Mouse (Mus musculus) limb, embryonic 15.5 days (tissue): Measurements from ENCODE around the gene Cdh3. TPM values are rescaled to one million over a fixed set of nuclear protein-coding genes. Genes with fewer than 3 reads are reported as not detected.
"Not testable (repeated sequence)": the region's sequence is repeated elsewhere in the genome, so short reads cannot be mapped to it uniquely, and the experiment has no call there.

ENCODE experiments used
- ATAC-seq: fragments of 200-750 bp; cut with Nextera tagmentation; 2 replicates; pipeline ENCODE4 v1.8.0; 2017; ENCODE audit warnings: low read depth, moderate TSS enrichment; ENCODE audit not compliant: insufficient number of reproducible peaks, low FRiP score, low TSS enrichment
- H3K27ac ChIP-seq: fragments of 300-500 bp; sonication (generic); 2 replicates; pipeline ENCODE4 v1.5.1; 2015; ENCODE audit warnings: moderate library complexity, mild to moderate bottlenecking, inconsistent platforms
- H3K27me3 ChIP-seq: fragments of 300-500 bp; sonication (generic); 2 replicates; pipeline ENCODE4 v1.6.1; 2015; ENCODE audit warnings: inconsistent platforms
- H3K36me3 ChIP-seq: fragments of 300-500 bp; sonication (generic); 2 replicates; pipeline ENCODE4 v1.6.1; 2015; ENCODE audit warnings: inconsistent platforms
- H3K4me1 ChIP-seq: fragments of 300-500 bp; sonication (generic); 2 replicates; pipeline ENCODE4 v1.6.1; 2015; ENCODE audit warnings: inconsistent platforms
- H3K4me2 ChIP-seq: fragments of 300-500 bp; sonication (generic); 2 replicates; pipeline ENCODE4 v1.6.1; 2015; ENCODE audit warnings: mild to moderate bottlenecking, inconsistent platforms
- H3K4me3 ChIP-seq: fragments of 300-500 bp; sonication (generic); 2 replicates; pipeline ENCODE4 v1.5.1; 2015; ENCODE audit warnings: mild to moderate bottlenecking, inconsistent platforms
- H3K9ac ChIP-seq: fragments of 300-500 bp; sonication (generic); 2 replicates; pipeline ENCODE4 v1.6.1; 2015; ENCODE audit warnings: inconsistent platforms
- H3K9me3 ChIP-seq: fragments of 300-500 bp; sonication (generic); 2 replicates; pipeline ENCODE4 v1.6.1; 2016; ENCODE audit warnings: inconsistent platforms
- WGBS: fragments of 180-500 bp; shearing (Covaris S2); methylation state at CpG from one replicate; pipeline ENCODE4 v1.1.7; 2015; 5-methylcytosine and 5-hydroxymethylcytosine counted together
- polyA plus RNA-seq: library from polyadenylated mRNA; unstranded; fragments of >200 nt; fragmentation: Nextera tagmentation; extraction: Ambion mirVana; gene quantifications from 2 replicates; pipeline ENCODE4 v1.2.1, GENCODE M21; 2015

The Cdh3 gene
- polyA plus RNA-seq, 1 experiment from 2014 or later = 33.3 TPM

DNA sequence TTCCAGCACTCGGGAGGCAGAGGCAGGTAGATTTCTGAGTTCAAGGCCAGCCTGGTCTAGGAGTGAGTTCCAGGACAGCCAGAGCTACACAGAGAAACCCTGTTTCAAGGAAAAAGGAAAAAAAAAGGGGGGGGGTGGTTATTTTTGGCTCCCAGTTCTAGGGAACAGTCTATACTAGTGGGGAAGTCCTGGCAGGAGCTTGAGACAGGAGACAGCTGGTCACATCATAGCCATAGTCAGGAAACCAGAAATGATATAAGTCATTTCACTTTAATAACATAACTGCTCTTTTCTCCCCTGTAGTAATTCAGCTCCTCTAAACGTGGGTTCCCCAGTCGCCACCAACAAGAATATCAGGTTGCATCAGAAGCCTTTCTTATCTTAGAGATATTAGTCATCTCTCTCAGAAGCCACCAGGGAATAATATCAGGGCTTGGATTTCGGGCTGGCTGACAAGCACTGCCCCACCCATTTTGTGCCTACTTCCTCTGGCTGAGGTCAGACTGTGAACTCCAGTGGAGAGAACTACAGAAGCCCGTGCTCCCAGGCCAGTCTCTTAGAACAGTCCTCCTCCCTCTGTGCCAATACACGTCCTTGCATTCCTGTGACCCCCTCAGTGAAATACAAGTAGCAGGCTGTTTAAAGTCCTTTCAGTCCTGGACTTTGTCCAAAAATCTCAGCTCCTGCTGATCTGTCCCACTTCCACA lies 66.3 kb downstream of the Cdh3 start:
- ATAC-seq = no peak
- H3K9me3 ChIP-seq = no peaks in the 10 kb centered on the region
- H3K27ac ChIP-seq = no peak overlapping the region
- H3K27me3 ChIP-seq = no peaks in the 10 kb centered on the region
- 23% methylated on average over 6 of the region's 6 CpGs for WGBS
- H3K4me1 ChIP-seq = peaks cover 5% of the 10 kb centered on the region; the same call in 1 of the 2 replicates
- no peak overlapping the region for H3K4me2 ChIP-seq
- no peaks in the 10 kb centered on the region for H3K36me3 ChIP-seq
- H3K9ac ChIP-seq = no peak overlapping the region
- H3K4me3 ChIP-seq = no peak overlapping the region

DNA sequence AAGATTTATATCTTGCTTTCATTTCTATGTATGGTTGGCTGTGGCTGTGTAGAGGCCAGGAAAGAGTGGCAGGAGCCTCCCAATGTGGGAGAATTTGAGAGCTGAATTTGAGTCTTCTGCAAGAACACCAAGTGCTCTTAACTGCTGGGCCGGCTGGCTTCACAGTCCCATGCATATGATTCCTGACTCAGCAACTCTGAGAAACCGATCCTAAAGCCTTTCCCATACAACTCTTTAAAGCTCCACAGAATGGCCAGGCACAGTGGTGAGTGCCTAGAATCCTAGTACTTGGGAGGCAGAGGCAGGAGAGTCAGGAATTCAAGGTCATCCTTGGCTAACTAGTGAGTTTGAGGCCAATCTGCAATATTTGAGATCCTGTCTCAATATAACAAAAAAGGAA lies 68.8 kb downstream of the Cdh3 start:
- H3K4me2 ChIP-seq = no peak overlapping the region
- WGBS = 60% methylated on average over 2 of the region's 2 CpGs
- no peaks in the 10 kb centered on the region for H3K36me3 ChIP-seq
- no peak overlapping the region for H3K27ac ChIP-seq
- no peaks in the 10 kb centered on the region for H3K9me3 ChIP-seq
- H3K4me1 ChIP-seq = peaks cover 5% of the 10 kb centered on the region; the same call in 1 of the 2 replicates
- no peak overlapping the region for H3K4me3 ChIP-seq
- no peak overlapping the region for H3K9ac ChIP-seq
- no peaks in the 10 kb centered on the region for H3K27me3 ChIP-seq
- no peak for ATAC-seq

DNA sequence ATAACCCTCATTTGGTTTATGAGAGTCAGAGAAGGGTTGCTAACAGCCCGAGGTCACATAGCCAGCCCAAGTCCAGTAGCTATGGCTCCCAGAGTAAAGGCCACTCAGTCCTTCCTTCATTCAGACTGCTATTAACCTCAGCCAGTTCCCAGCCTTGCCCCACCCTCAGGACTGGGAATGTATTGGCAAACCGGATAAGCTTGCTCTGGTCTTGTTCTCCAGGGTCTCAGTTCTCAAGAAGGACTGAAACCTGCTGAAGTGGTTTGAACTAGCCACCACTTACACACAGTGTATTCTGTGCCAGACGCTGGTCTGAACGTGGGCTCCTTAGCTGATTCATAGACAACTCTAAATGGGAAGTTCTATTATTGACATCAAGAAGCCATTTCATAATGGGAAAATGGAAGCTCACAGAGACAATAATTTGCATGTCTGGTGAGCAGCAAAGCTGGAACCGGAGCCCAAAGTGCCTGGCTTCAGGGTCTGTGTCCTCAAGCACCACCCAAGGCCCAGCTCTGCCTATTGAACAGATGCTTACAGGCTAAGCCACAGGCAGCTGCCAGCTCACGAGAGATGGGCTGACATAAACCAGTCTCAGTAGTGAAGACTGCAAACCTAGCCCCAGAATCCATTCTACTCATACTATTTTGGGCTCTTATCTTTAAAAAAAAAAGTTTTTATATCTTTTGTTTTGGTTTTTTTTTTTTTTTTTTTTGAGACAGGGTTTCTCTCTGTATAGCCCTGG lies 70.8 kb downstream of the Cdh3 start:
- 61% methylated on average over 6 of the region's 6 CpGs for WGBS
- no peak overlapping the region for H3K27ac ChIP-seq
- H3K4me2 ChIP-seq = no peak overlapping the region
- no peak for ATAC-seq
- peaks cover 5% of the 10 kb centered on the region; the same call in 1 of the 2 replicates for H3K4me1 ChIP-seq
- no peaks in the 10 kb centered on the region for H3K36me3 ChIP-seq
- H3K9me3 ChIP-seq = no peaks in the 10 kb centered on the region
- H3K4me3 ChIP-seq = no peak overlapping the region
- no peak overlapping the region for H3K9ac ChIP-seq
- H3K27me3 ChIP-seq = no peaks in the 10 kb centered on the region

GRCm38 (mm10) chr8:106584942-106585670 lies 74.4 kb downstream of the Cdh3 start:
- no peak for ATAC-seq
- WGBS = 56% methylated on average over 11 of the region's 11 CpGs
- Histone ChIP-seq H3K27me3 (no peaks in the 10 kb centered on the region), H3K4me2 (no peak overlapping the region), H3K9me3 (no peaks in the 10 kb centered on the region), H3K36me3 (no peaks in the 10 kb centered on the region), H3K4me1 (no peaks in the 10 kb centered on the region), H3K9ac (no peak overlapping the region), H3K4me3 (no peak overlapping the region), H3K27ac (no peak overlapping the region)

DNA sequence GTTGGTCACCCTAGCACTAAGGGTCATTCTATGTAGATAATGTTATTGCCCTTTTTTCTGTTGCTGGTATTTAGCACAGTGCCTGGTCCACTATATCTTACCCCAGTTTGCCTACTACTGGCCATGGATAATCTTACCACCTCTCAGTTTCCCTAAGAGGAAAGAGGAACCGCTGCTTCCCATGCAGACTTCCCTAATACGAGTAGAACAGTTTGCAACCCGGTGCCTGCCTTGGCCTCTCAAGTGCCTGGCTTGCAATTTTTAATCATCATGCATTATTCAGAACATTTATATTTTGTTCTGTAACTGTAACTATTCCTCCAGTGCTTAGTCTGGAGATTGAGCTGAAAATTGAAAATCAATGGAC lies 75.0 kb downstream of the Cdh3 start:
- no peaks in the 10 kb centered on the region for H3K4me1 ChIP-seq
- H3K9me3 ChIP-seq = no peaks in the 10 kb centered on the region
- WGBS = 89% methylated on average over 3 of the region's 3 CpGs
- H3K9ac ChIP-seq = no peak overlapping the region
- H3K27ac ChIP-seq = no peak overlapping the region
- no peak overlapping the region for H3K4me2 ChIP-seq
- ATAC-seq = no peak
- no peak overlapping the region for H3K4me3 ChIP-seq
- H3K27me3 ChIP-seq = no peaks in the 10 kb centered on the region
- H3K36me3 ChIP-seq = no peaks in the 10 kb centered on the region

GRCm38 (mm10) chr8:106586896-106587295 lies 76.2 kb downstream of the Cdh3 start:
- no peak overlapping the region for H3K27ac ChIP-seq
- H3K4me2 ChIP-seq = no peak overlapping the region
- no peak overlapping the region for H3K4me3 ChIP-seq
- no peaks in the 10 kb centered on the region for H3K36me3 ChIP-seq
- no peaks in the 10 kb centered on the region for H3K9me3 ChIP-seq
- 73% methylated on average over 8 of the region's 8 CpGs for WGBS
- no peak overlapping the region for H3K9ac ChIP-seq
- no peaks in the 10 kb centered on the region for H3K27me3 ChIP-seq
- ATAC-seq = no peak
- no peaks in the 10 kb centered on the region for H3K4me1 ChIP-seq

GRCm38 (mm10) chr8:106588443-106589431 lies 78.0 kb downstream of the Cdh3 start:
- H3K4me1 ChIP-seq = no peaks in the 10 kb centered on the region
- 65% methylated on average over 3 of the region's 3 CpGs for WGBS
- ATAC-seq = no peak
- no peak overlapping the region for H3K4me3 ChIP-seq
- no peaks in the 10 kb centered on the region for H3K9me3 ChIP-seq
- H3K27ac ChIP-seq = no peak overlapping the region
- no peak overlapping the region for H3K4me2 ChIP-seq
- no peaks in the 10 kb centered on the region for H3K27me3 ChIP-seq
- H3K9ac ChIP-seq = no peak overlapping the region
- no peaks in the 10 kb centered on the region for H3K36me3 ChIP-seq

GRCm38 (mm10) chr8:106592458-106592857 lies 81.8 kb downstream of the Cdh3 start:
- H3K9me3 ChIP-seq = no peaks in the 10 kb centered on the region
- ATAC-seq = no peak
- H3K4me2 ChIP-seq = no peak overlapping the region
- H3K4me1 ChIP-seq = no peaks in the 10 kb centered on the region
- H3K36me3 ChIP-seq = no peaks in the 10 kb centered on the region
- no peak overlapping the region for H3K27ac ChIP-seq
- WGBS = 66% methylated on average over 2 of the region's 3 CpGs
- H3K4me3 ChIP-seq = no peak overlapping the region
- H3K27me3 ChIP-seq = no peaks in the 10 kb centered on the region
- H3K9ac ChIP-seq = no peak overlapping the region

GRCm38 (mm10) chr8:106595623-106596022 lies 84.9 kb downstream of the Cdh3 start:
- H3K9ac ChIP-seq, H3K4me1 ChIP-seq, H3K36me3 ChIP-seq, H3K27me3 ChIP-seq, H3K4me2 ChIP-seq, H3K27ac ChIP-seq, H3K4me3 ChIP-seq, ATAC-seq, H3K9me3 ChIP-seq: not testable (repeated sequence)
- 91% methylated on average over 3 of the region's 3 CpGs for WGBS

GRCm38 (mm10) chr8:106597067-106597466 lies 86.4 kb downstream of the Cdh3 start:
- ATAC-seq = no peak
- Histone ChIP-seq H3K9me3 (no peaks in the 10 kb centered on the region), H3K4me3 (no peak overlapping the region), H3K36me3 (no peaks in the 10 kb centered on the region), H3K27ac (no peak overlapping the region), H3K4me1 (no peaks in the 10 kb centered on the region), H3K9ac (no peak overlapping the region), H3K4me2 (no peak overlapping the region), H3K27me3 (peaks cover 12% of the 10 kb centered on the region)
- 90% methylated on average over 5 of the region's 5 CpGs for WGBS

DNA sequence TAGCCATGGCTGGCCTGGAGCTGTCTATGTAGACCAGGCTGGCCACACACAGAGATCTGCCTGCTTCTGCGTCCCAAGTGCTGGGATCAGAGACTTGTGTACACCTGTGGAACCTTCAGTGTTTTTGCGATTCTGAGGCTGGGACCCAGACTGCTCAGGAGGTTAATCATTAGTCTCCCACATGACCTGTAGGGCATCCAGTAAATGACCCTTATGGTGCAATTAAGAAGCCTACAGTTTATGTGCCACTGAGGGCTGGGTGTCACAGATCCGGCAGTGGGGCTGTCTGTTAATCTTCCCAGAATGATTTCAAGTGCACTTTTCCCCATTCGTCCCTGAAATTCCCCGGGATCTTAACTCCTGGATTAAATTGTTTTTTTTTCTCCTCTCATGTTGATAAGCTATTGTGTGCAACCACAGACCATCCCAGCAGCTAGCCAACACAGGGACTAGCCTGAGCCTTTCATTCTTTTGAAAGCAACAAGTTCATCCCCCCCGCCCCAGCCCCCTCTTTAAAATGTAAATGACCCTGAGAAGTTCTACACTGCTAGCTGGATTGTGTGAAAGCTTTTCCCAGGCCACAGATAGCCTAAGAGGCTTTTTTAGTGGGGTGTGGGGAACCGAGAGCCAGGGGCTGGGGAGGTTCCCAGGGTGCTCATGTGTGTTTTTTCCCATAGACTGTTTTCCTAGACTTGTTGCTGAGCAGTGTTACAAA lies 88.7 kb downstream of the Cdh3 start:
- Histone ChIP-seq H3K9me3 (no peaks in the 10 kb centered on the region), H3K27ac (no peak overlapping the region), H3K36me3 (no peaks in the 10 kb centered on the region), H3K9ac (no peak overlapping the region), H3K27me3 (peaks cover 35% of the 10 kb centered on the region), H3K4me2 (no peak overlapping the region), H3K4me1 (peaks cover 15% of the 10 kb centered on the region), H3K4me3 (no peak overlapping the region)
- ATAC-seq = no peak
- WGBS = 44% methylated on average over 7 of the region's 7 CpGs
